Mouse (Mus musculus) liver, embryonic 14.5 days (tissue): ENCODE measurements around the gene Tbc1d14. TPM values are rescaled to one million over a fixed set of nuclear protein-coding genes. Genes with fewer than 3 reads are reported as not detected.

Experiments
- ATAC-seq: fragments of 200-750 bp; cut with Nextera tagmentation; 2 replicates; pipeline ENCODE4 v1.8.0; 2017; ENCODE audit warnings: moderate number of reproducible peaks, mild to moderate bottlenecking, moderate library complexity; ENCODE audit not compliant: insufficient read depth
- DNase-seq, 3 experiments: peaks; one replicate each; pipeline ENCODE4 v3.0.0-alpha.2; 2012 to 2013; ENCODE audit warnings: low read depth in 3 of 3, low spot score in 3 of 3
- H3K27ac ChIP-seq: fragments of 300-500 bp; sonication (generic); 2 replicates; pipeline ENCODE4 v1.5.1; 2014; ENCODE audit warnings: moderate library complexity, mild to moderate bottlenecking, control low read depth, inconsistent platforms
- H3K27me3 ChIP-seq: fragments of 300-500 bp; sonication (generic); 2 replicates; pipeline ENCODE4 v1.6.1; 2014; ENCODE audit warnings: mild to moderate bottlenecking, low read length, moderate library complexity; ENCODE audit not compliant: control insufficient read depth, insufficient read depth
- H3K36me3 ChIP-seq: fragments of 300-500 bp; sonication (generic); replicated peaks from 2 replicates; pipeline ENCODE4 v1.6.1; 2014; ENCODE audit warnings: low read depth; ENCODE audit not compliant: control insufficient read depth, insufficient read depth
- H3K4me1 ChIP-seq, 2 experiments: fragments of 200-500 bp in 1 of 2; fragments of 300-500 bp in 1 of 2; sonication (generic) in 1 of 2; replicated peaks; 2 replicates each; pipeline ENCODE4 v1.6.1; 2012 to 2014; ENCODE audit warnings: antibody characterized with exemption in 1 of 2, inconsistent platforms in 1 of 2, low read length in 1 of 2; ENCODE audit not compliant: control insufficient read depth in 2 of 2, insufficient read depth in 2 of 2
- H3K4me2 ChIP-seq: fragments of 300-500 bp; sonication (generic); 2 replicates; pipeline ENCODE4 v1.6.1; 2014; ENCODE audit warnings: low read depth, mild to moderate bottlenecking, control low read depth, moderate library complexity
- H3K4me3 ChIP-seq, 2 experiments: fragments of 200-500 bp in 1 of 2; fragments of 300-500 bp in 1 of 2; sonication (generic) in 1 of 2; 2 replicates each; pipeline ENCODE4 v1.5.1; 2012 to 2014; ENCODE audit warnings: low read depth in 2 of 2, low read length in 2 of 2, mild to moderate bottlenecking in 2 of 2, control low read depth in 1 of 2, inconsistent platforms in 1 of 2, moderate library complexity in 1 of 2; ENCODE audit not compliant: insufficient read depth in 1 of 2
- H3K9ac ChIP-seq: fragments of 300-500 bp; sonication (generic); replicated peaks from 2 replicates; pipeline ENCODE4 v1.6.1; 2014; ENCODE audit warnings: mild to moderate bottlenecking, control low read depth, moderate library complexity
- H3K9me3 ChIP-seq: fragments of 300-500 bp; sonication (generic); 2 replicates; pipeline ENCODE4 v1.6.1; 2016; ENCODE audit warnings: low read length, mixed read lengths; ENCODE audit not compliant: control insufficient read depth
- CTCF ChIP-seq: IDR thresholded peaks from 2 replicates; pipeline ENCODE4 v1.5.1; 2016; ENCODE audit warnings: antibody characterized with exemption, low read depth, control low read depth
- EP300 ChIP-seq: IDR thresholded peaks from 2 replicates; pipeline ENCODE4 v1.6.1; 2016; ENCODE audit warnings: antibody characterized with exemption, low read depth
- WGBS: fragments of 180-500 bp; shearing (Covaris S2); extraction: QIAGEN DNeasy Blood & Tissue Kit; methylation state at CpG from one replicate; pipeline ENCODE4 v1.1.7; 2014; ENCODE audit not compliant: insufficient replicate concordance; 5-methylcytosine and 5-hydroxymethylcytosine counted together
- polyA plus RNA-seq, 2 experiments: library from polyadenylated mRNA; depleted of rRNA in 1 of 2; stranded (reverse) in 1 of 2; unstranded in 1 of 2; fragments of >200 nt; fragmentation: Nextera tagmentation in 1 of 2; extraction: Ambion mirVana in 1 of 2; gene quantifications; 2 replicates each; pipeline versions ENCODE4 v1.2.1 to v1.2.3; 2012 to 2014

Tbc1d14 gene
- polyA plus RNA-seq, 2 experiments = 6.8 to 8.2 TPM

- no peak for ATAC-seq
- H3K9ac ChIP-seq = no peak overlapping the region
- no peak overlapping the region for H3K4me3 ChIP-seq
- TF ChIP-seq EP300 = no peak
- no peak for TF ChIP-seq CTCF
- WGBS = 82% methylated on average over 7 of the region's 7 CpGs
- no peaks in the 10 kb centered on the region for H3K36me3 ChIP-seq
- no peaks in the 10 kb centered on the region for H3K27me3 ChIP-seq
- H3K9me3 ChIP-seq = no peaks in the 10 kb centered on the region
- H3K4me1 ChIP-seq = peaks cover 16 to 24% of the 10 kb centered on the region in 2 experiments; a peak in 3 of 4 replicates
- H3K4me2 ChIP-seq = no peak overlapping the region
- no peak overlapping the region for H3K27ac ChIP-seq
- no peak for DNase-seq
These were observed 13.1 kb downstream of the Tbc1d14 start for GRCm38 (mm10) chr5:36579967-36580366.

GRCm38 (mm10) chr5:36578982-36579381 is 14.1 kb downstream of the Tbc1d14 start:
- H3K4me1 ChIP-seq = peaks cover 21 to 34% of the 10 kb centered on the region in 2 experiments
- no peaks in the 10 kb centered on the region for H3K9me3 ChIP-seq
- ATAC-seq = no peak
- WGBS = 42% methylated on average over 2 of the region's 2 CpGs
- no peak for DNase-seq
- no peak overlapping the region for H3K4me2 ChIP-seq
- TF ChIP-seq CTCF (no peak), EP300 (no peak)
- H3K27me3 ChIP-seq = no peaks in the 10 kb centered on the region
- no peak overlapping the region for H3K27ac ChIP-seq
- H3K4me3 ChIP-seq = no peak overlapping the region
- no peak overlapping the region for H3K9ac ChIP-seq
- no peaks in the 10 kb centered on the region for H3K36me3 ChIP-seq

GRCm38 (mm10) chr5:36576457-36576856 is 16.6 kb downstream of the Tbc1d14 start:
- ATAC-seq (no peak), DNase-seq (no peak)
- H3K4me2 ChIP-seq = no peak overlapping the region
- peaks cover 3% of the 10 kb centered on the region; the same call in 1 of the 2 replicates for H3K36me3 ChIP-seq
- H3K27me3 ChIP-seq = no peaks in the 10 kb centered on the region
- H3K27ac ChIP-seq = no peak overlapping the region
- H3K4me1 ChIP-seq = peaks cover 32 to 48% of the 10 kb centered on the region in 2 experiments
- no peak overlapping the region for H3K9ac ChIP-seq
- no peak for TF ChIP-seq CTCF
- TF ChIP-seq EP300 = no peak
- H3K4me3 ChIP-seq = no peak overlapping the region
- no peaks in the 10 kb centered on the region for H3K9me3 ChIP-seq
- WGBS = 87% methylated on average over 3 of the region's 3 CpGs

- H3K27ac ChIP-seq = no peak overlapping the region
- no peaks in the 10 kb centered on the region for H3K9me3 ChIP-seq
- DNase-seq (no peak), ATAC-seq (no peak)
- no peak overlapping the region for H3K4me2 ChIP-seq
- peaks cover 3% of the 10 kb centered on the region; the same call in 1 of the 2 replicates for H3K36me3 ChIP-seq
- no peaks in the 10 kb centered on the region for H3K27me3 ChIP-seq
- 66% methylated on average over 1 of the region's 1 CpGs for WGBS
- no peak overlapping the region for H3K9ac ChIP-seq
- TF ChIP-seq CTCF = no peak
- no peak for TF ChIP-seq EP300
- H3K4me1 ChIP-seq = peaks cover 28 to 46% of the 10 kb centered on the region in 2 experiments
- no peak overlapping the region for H3K4me3 ChIP-seq
These were observed 17.3 kb downstream of the Tbc1d14 start for GRCm38 (mm10) chr5:36575745-36576144.

GRCm38 (mm10) chr5:36575227-36575626 is 17.8 kb downstream of the Tbc1d14 start:
- Histone ChIP-seq H3K9me3 (no peaks in the 10 kb centered on the region), H3K9ac (no peak overlapping the region), H3K27ac (no peak overlapping the region), H3K27me3 (no peaks in the 10 kb centered on the region), H3K36me3 (peaks cover 3% of the 10 kb centered on the region; the same call in 1 of the 2 replicates), H3K4me2 (no peak overlapping the region), H3K4me3 (no peak overlapping the region), H3K4me1 (peaks cover 23 to 40% of the 10 kb centered on the region in 2 experiments)
- DNase-seq (no peak), ATAC-seq (no peak)
- WGBS = 75% methylated on average over 3 of the region's 3 CpGs
- TF ChIP-seq CTCF = no peak
- TF ChIP-seq EP300 = no peak
